Mouse (Mus musculus): ENCODE measurements around the gene Rffl.

The Rffl gene

DNA sequence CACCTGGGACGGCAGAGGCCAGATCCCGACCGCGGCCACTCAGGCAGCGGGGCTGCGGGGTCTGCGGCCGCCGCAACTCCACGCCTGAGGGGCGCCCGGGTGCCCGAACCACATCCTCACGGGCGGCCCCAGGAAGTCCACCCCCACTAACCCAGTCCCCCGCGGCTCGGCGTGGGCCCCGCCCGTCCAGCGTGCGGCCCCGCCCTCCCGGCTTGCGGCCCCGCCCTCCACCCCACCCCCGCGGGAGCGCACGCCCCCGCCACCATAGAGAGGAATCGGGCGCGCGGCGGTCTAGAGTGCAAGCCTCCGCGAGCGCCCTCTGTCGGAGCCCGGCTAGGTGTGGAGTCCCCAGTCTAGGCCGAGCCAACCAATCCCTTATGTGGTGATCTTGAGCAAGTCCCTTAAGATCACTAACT lies at the start of gene Rffl:
TSS of gene Rffl (minus strand) at position 180 of the 416 bp plus-strand sequence.
- DNase-seq (ENCODE audit: low read depth), result peak; percentile 97

DNA sequence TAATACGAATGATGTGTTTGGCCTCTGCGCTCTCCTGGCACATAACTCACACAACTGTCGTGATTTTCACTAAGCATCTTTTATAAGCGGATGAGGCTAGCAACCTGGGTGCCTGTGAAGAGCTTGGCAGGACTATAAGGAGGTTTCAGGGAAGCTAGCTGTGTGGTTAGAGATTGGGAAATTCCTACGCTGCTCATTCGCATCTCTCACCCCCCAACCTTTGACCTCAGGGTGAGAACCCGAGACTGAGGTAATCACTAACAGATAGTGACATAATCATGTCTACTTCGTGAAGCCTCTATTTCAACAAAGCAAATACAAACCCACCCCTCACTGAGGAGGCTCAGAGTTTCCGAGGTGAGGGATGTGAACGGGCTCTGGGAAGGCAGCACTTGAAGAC lies 49.8 kb upstream of the Rffl start:
- no peak for DNase-seq (ENCODE audit: low read depth)

DNA sequence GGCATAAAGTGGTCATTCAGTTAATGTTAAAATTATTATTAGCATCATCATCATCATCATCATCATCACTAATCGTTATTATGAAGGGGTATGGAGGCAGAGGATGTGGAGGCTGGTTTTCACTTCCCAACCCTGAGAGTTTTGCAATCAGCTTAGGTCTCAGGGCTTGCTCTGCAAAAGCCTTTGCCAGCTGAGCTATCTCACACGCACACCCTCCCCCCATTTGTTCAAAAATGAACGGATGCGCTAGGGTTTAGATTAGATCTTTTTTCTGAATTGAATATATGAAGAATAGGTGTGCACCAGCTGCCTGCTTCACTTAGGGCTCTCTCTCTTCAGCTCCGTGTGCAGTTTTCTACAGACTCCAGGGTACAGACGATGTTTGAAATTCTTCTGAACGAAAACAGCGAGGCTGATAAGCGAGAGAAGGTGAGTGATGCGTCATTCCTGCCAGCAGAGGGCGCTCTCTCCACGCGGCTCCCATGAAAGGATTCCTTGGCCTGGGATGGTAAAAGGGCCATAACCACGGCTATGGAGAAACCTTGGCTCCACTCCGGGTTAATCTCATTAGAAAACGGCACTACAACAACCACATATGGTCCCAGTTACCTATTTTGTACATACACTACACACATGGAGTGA lies 43.8 kb upstream of the Rffl start:
- DNase-seq (ENCODE audit: low read depth), result peak; percentile 91

DNA sequence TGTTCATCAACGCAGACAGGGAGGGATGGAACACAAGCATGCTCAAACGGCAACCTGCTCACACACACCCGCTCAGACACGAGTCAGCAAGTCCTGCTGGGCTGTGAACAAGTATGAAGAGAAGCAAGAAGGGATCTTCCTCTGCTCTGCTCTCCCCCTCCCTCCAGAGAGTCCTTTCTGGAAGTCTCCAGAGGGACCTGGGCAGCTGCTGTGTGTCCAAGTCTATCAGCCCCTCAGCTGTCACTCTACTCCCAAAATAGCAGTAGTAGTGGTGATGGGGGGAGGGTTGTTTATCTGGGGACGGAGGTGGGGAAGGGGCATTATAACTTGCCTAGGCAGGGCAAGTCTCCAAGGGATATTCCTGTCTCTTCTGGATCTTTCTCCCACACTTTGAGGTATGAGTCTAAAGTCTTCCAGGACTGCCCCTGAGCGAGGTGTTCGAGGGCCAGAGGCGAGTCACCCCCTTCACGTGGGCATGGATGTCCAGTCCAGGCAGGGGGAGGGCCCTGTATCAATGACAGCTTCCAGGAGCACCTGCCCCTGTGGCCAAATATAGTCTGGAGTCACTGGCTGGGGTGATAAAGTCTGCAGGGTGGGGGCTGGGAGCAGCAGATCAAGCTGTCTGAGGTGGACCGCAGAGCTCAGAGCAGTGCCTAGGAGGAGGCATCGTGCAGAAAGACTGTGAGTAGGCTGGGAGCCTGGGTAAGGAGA lies 39.8 kb upstream of the Rffl start:
- DNase-seq (ENCODE audit: low read depth), result no peak

DNA sequence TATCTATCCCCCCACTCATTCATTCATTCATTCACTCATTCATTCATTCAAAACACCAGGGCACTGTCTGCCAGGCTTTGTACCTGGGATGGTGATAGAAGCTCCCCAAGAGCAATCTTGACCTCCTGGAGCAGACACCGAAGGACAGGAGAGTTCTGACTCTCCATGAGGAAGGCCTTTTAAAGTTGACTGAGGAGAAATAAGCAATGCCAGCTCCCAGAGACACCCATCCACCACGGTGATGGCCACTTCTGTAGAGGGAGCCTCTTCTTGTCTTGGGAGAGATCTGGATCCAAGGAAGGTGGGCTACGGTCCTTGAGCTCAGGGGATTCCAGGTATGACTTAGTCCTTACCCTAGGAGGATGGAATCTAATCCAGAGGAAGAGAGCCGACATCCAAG lies 39.2 kb upstream of the Rffl start, which contains the start of gene Unc45b:
TSS of gene Unc45b (plus strand) at position 301 of the 400 bp plus-strand sequence.
- DNase-seq (ENCODE audit: low read depth), result no peak

DNA sequence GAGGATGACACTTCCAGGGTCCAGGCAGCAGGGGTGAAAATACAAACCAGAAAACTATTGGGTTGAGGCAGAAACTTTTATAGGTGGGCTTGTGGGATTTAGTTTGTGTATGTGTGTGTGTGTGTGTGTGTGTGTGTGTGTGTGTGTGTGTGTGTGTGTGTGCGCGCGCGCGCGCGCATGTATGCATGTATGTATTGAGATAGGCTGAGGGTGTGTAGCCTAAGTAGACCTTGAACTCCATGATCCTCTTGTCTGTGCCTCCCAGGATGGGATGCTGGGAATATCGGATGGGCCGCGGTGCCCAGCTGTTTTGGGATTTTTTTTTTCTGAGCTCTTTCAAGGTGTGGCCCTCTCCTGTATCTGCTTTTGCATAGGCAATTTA lies 37.6 kb upstream of the Rffl start:
- peak; percentile 30 for DNase-seq (ENCODE audit: low read depth)

DNA sequence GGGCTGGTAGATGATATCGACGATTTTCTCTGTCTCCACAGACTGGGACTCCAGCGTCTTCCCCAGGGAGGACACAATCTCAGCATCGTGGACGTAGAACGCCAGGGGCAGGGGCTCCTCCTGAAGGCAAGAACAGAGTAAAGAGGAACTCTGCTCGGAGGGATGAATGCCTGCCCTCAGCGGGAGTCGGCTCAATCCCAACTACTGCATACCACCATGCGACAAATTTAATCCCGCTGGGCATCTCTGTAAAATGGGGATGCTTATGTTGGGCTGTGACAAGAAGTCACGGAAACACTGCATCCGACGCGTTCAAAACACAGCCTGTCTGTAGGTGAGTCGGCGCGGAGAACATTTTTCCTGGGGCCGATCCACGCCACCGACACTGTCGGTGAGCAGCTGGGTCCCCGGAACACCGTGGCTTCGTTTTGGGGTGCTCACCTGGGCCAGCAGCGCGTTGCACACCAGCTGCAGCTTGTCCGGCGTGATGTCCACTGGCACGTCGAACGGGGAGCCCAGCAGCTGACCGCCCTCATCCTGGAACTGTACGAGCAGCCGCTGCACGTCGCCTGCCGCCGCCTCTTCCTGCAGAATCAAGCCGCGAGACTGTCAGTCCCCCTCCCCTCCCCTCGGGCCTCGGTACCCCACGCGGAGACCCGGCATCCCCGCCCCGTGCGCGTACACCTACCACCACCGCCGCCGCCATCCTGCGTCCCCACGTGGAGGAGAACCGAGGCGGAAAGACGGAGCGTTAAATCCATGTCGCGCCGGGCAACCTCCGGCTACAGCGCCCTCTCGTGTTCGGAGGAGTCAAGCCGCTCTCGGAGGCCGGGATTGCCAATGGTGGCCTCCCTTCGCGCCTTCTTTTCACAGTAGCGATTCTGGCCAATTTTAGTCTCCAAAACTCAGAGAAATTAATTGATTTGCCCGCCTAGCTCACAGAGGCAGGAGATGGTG lies 36.9 kb upstream of the Rffl start, which contains the start of gene Nle1:
TSS of gene Nle1 (minus strand) at position 761 of the 957 bp plus-strand sequence.
- peak; percentile 96 for DNase-seq (ENCODE audit: low read depth)

DNA sequence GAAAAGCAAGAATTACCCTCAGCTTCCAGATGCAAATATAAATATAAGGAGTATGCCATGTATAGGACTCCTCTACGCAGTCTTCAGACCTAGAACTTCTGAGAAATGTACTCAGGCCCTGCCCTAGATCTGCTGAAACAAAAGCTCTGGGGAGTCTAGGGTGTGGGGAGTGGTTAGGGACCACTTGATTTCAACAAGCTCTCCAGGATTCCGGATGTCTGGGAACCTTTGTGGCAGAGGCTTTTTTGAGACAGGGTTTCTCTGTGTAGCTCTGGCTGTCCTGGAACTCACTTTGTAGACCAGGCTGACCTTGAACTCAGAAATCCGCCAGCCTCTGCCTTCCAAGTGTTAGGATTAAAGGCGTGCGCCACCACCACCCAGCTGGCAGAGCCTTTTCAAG lies 34.8 kb upstream of the Rffl start:
- DNase-seq (ENCODE audit: low read depth), result no peak

DNA sequence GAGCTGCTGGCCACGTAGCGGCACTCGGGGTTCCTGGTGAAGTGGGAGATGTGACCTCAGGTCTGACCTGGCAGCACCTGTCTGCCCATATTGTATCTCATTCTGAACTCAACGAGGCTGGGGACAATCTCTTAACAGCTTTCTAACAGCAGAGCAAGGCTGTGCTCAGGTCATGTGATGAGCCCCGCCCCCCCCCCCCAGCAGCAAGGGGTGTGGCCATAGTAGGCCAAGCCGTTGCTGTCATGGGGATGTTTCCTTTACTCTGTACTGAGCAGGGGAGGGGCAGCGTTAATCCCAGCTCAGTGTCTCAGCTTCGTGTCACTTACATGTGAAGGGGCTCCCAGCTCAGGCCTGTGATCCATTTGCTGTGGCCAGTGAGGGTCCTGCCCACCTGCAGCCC lies 33.9 kb upstream of the Rffl start:
- no peak for DNase-seq (ENCODE audit: low read depth)

DNA sequence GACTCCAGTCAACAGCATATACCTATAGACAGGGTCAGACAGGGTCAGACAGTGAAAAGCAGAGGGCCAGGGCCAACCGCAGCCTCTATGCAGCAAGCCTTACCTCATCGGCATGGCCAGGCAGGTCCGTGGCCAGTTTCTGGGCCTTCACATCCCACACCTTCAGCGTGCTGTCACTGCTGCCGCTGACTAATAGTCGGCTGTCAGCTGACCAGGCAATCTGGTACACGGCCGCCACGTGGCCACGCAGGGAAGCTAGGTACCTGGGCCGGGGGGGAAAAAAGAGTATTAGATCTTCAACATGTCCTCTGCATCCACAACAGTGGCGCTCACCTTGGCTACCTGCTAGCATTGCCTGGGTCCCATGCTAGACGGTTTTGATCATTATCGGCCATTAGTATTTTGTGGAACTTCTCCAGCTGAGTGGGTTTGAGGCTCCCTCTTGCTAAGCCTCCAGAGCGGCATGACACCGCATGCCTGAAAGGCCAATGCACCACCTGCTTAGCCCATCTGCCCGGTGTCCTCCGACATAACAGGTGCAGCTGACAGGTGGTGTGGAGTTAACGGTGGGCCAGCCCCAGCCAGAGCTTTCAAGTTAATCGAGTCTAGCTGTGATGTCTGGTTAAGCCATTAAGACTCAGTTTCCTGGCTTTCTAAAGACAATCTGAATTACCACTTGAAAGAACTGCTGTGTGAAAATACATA lies 30.7 kb upstream of the Rffl start:
- DNase-seq (ENCODE audit: low read depth), result no peak

DNA sequence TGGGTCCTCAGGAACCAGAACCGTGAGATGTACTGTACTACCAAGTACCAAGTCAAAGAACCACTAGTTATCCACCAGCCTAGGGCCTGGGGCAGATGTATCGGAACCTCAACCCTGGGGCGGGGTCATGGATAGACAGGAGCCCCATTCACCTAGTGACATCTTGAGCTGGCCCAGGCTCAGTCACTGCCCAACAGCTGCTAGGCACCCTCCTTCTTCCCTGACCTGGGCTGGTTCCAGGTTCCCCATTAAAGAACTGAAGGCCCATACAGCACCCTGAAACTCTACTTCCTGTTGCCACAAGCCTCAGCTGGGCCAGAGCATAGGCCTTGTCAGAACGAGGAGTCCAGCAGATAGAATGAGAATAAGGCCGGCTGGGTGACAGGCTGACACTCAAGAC lies 28.7 kb upstream of the Rffl start:
- DNase-seq (ENCODE audit: low read depth), result no peak

DNA sequence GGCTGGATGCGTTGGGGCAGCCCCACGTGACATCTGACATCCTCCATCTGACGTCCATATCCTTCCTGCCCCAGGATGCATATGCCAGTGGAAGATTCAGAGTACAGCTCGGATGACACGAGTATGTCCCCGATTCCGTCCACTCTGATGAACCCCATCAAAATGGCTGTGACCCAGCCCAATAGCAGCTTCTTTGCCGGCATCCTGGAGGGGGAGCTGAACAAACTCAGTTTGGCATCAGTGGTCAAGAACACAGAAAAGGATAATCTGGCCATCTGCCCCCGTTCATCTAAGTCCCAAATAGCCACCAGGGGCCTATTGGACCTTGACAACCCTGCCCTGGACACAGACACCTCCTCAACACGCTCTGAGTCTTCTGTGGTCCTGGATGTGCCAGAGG lies 26.5 kb upstream of the Rffl start:
- DNase-seq (ENCODE audit: low read depth), result no peak

DNA sequence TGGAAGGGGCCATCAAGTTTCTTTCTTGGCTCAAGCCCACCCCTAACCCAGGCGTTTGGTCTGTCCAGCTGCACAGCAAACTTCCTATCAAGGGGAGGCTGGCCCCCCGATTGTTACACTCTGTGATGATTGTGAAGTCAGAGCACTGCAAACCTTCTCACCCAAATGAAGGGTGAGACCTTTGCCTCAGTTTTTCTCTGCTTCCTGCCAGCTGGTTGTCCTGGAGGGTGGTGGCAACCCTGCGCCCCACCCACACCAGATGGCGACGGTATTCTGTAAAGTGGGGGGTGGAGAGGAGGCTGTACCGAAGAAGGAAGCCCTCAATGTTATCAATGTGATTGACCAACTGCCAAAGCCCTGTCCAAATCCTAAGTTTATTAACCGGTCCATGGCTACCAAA lies 20.9 kb upstream of the Rffl start, which contains the start of gene Fndc8:
TSS of gene Fndc8 (plus strand) at position 189 of the 400 bp plus-strand sequence.
- no peak for DNase-seq (ENCODE audit: low read depth)

DNA sequence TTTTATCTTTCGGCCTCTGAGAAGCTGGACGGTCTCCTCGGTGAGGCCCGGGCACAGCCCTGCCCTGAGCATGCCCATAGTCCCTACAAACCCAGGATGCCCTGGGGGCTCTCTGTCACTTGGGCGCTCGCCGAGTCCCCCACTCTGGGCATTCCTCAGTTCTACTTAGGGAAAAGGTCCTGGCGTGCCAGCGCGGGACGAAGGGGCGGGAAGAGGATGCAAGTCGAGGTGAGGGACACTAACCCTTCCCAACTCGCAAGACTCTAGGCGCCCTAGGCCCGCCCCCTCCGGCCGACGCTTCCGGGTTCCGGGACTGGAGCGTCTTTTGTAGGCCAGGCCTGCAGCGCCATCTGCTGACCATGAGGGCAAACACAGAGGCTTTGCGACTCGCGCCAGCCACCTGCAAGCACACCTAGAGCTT lies 19.3 kb upstream of the Rffl start, which contains the start of gene Rad51d:
TSS of gene Rad51d (minus strand) at position 273 of the 421 bp plus-strand sequence.
- peak; percentile 97 for DNase-seq (ENCODE audit: low read depth)

DNA sequence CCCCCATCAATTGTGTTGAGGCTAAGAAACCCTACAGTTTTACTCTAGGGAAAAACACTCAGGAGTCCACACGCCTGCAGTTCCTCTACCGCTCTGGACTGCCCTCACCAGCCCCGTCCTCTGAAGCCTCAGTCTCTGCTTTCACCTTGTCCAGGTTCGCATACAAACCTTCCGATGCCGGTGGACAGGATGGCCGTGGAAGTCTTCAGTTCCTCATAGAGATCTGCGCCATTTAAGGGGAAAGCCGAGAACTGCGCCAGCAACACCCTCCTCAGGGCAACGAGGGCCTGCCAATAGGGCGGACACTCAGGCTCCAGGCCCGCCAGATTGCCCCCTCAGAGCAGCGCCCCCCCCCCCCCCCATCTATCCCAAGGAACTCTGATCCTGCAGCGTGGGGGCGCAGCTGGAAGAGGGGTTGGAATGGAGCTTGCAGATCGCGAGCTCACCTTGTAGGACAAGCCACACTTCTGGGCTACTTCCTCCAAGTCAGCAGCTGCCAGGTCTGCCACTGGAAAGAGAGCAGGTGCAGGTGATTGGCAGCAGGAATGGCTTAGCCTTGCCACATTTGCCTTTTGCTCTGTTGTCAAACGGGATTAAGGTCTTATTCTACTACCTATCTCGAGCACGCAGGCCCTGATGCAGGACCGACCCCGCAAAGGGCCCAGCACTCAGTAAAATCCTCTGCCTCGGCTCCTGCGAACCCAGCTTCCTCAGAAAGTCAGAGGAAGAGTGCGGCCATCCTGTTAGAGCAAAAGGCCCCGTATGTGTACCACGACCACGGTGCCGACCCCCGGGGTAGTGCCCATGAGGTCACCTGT lies 18.7 kb upstream of the Rffl start:
- DNase-seq (ENCODE audit: low read depth), result peak; percentile 44

DNA sequence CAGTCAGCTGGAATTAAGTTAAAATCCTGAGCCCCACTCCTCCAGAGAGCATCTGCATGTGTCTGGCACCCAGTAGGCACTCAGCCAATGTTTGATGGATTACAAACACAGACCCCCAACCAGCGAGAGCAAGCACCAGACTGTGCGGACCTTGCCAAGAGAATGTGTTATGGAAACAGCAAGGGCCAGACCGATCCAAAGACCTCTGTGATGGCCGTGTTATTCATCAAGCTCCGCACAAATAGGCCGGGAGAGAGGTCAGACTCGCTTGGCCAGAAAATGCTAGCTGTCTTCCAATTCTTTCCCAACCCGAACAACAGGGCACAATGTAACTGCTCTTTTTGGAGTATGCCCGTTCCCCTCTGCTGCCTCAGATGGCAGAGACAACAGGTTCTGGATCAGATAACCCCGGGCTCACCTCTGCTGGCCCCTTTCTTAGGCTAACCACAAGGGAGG lies 17.5 kb upstream of the Rffl start:
- no peak for DNase-seq (ENCODE audit: low read depth)

DNA sequence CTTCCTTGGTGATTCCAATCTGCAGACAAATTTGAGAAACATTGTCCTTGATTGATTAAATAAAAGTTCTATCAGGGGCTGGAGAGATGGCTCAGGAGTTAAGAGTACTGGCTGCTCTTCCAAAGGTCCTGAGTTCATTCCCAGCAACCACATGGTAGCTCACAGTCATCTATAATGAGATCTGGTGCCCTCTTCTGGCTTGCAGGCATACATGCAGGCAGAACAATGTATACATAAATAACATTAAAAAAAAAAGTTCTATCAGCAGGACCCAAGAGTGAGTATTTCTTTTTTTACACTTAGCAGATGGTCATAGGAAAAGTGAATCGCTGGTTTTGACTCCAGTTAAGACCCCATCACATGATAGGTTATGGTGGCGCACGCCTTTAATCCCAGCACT lies 15.5 kb upstream of the Rffl start:
- DNase-seq (ENCODE audit: low read depth), result peak; percentile 37

DNA sequence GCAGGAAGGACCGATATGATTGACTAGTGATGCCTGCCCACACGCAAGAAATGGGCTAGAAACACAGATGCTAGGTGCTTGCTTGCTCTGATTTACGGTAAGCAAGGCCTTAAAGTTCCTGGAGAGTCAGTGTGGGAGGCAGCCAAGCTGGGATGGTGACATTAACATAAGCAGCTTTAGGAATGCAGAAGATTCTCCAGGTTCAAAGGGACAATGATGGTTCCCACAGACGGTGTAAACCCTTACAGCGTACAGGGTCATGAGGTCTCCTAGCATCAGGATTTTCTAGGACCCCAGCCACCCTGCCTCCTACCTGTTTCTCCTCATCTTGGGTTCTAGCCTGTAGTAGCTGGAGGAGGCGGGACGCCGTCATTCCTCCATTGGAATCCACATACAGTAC lies 12.2 kb upstream of the Rffl start:
- DNase-seq (ENCODE audit: low read depth), result no peak

DNA sequence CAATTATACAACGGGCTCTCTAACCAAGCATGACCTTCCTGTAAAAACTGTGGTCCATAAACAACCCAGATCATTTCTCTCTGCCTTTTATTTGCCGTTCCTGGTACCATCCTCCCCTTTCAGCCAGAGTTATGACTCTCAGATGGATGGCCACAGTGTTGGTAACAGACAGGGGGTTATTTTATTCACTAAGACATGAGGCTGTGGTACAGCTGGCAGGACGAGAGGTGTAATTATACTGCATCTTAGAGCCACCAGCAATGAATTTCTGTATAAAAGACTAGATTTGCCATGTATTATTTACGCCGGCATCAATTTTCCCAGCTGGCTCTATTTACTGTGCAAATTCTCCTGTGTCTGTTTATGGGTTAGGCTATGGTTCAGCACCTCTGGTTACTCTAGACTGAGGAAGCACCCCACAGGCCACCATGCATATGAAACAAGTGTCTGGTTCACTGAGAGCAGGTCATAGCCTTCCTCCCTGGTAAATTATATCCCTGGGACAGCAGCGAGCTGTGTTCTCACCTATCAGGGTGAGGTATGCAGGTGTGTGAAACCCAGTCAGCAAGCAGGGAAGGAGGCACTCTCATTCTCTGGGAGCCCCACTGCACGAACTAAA lies 6.8 kb upstream of the Rffl start:
- DNase-seq (ENCODE audit: low read depth), result no peak

DNA sequence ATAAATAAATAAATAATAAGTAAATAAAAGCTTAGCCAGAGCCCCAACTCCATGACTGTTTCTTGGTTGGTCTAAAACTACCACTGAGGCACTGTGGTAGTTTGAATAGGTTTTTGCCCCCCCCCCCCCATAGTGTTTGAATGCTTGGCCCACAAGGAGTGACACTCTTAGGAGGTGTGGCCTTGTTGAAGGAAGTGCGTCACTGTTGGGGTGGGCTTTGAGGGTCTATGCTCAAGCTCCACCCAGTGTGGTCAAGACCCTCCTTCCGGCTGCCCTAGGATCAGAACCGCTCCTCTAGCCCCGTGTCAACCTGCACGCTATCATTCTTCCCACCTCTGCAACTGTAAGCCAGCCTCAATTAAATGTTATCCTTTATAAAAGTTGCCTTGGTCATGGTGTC lies 4.6 kb upstream of the Rffl start:
- no peak for DNase-seq (ENCODE audit: low read depth)

Measured in naive thymus-derived CD4-positive, alpha-beta T cell, adult 2 months (primary cell).